Mouse (Mus musculus): ENCODE data around the gene Eddm3b. TPM values are rescaled to one million over a fixed set of nuclear protein-coding genes. Genes with fewer than 3 reads are reported as not detected.

Gene Eddm3b
- polyA plus RNA-seq, 1 experiment from 2014 or later = not detected

DNA sequence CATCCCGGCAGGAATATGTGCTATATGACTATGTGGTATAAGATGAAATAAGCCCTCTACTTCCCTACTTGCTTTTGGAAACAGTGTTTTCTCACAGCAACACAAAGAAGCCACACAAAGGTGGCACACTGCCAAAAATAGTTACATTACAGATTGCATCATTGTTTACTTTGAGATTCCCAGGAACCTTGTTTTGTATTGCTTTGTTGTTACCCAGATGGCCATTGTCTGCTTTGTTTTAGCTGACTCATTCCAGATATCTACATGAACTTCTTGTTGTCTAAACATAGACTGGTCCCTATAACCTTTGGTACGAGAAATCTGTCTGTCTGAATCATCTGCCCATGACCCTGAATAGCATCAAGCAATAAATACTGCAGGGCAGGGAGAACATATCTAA is 26.1 kb downstream of the Eddm3b start:
- Histone ChIP-seq H3K36me3 (no peaks in the 10 kb centered on the region), H3K9me3 (replicated peaks) (no peaks in the 10 kb centered on the region), H3K27me3 (ENCODE audit: low read depth, poor library complexity, severe bottlenecking) (no peaks in the 10 kb centered on the region), H3K4me1 (no peaks in the 10 kb centered on the region), H3K4me3 (no peak overlapping the region), H3K27ac (no peak overlapping the region)
- DNase-seq (ENCODE audit: low spot score) = no peak
- whole genome bisulfite sequencing = 89% methylated on average over 2 of the region's 2 CpGs

DNA sequence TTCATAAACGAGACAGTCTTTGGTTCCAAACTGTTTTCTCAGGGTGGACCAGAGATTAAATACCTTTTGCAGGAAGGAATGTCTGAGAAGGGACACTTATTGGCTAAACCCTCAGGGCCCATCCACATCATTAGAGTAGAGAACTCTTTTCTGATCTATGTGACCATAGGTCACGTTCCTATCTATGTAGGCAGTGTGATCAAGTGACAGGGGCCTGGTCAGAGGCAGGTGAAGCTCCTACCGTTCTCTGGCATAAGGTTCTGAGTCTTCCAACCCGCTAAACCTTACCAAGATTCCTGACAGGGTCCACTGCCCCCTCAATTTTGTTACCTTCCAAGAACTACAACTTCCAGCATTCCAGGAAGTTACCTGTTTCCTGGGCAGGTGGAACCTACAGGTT is 27.9 kb downstream of the Eddm3b start:
- Histone ChIP-seq H3K27me3 (ENCODE audit: low read depth, poor library complexity, severe bottlenecking) (no peaks in the 10 kb centered on the region), H3K27ac (no peak overlapping the region), H3K36me3 (no peaks in the 10 kb centered on the region), H3K9me3 (replicated peaks) (no peaks in the 10 kb centered on the region), H3K4me3 (no peak overlapping the region), H3K4me1 (no peaks in the 10 kb centered on the region)
- WGBS = 91% methylated on average over 4 of the region's 4 CpGs
- no peak for DNase-seq (ENCODE audit: low spot score)

GRCm38 (mm10) chr14:51142568-51142967 is 28.3 kb downstream of the Eddm3b start:
- Histone ChIP-seq H3K9me3 (replicated peaks) (no peaks in the 10 kb centered on the region), H3K4me3 (no peak overlapping the region)
- no peak for DNase-seq (ENCODE audit: low spot score)

GRCm38 (mm10) chr14:51143287-51143686 is 29.1 kb downstream of the Eddm3b start:
- no peak overlapping the region for H3K27ac ChIP-seq
- 90% methylated on average over 4 of the region's 4 CpGs for WGBS
- no peaks in the 10 kb centered on the region for H3K36me3 ChIP-seq
- DNase-seq (ENCODE audit: low spot score) = no peak
- no peaks in the 10 kb centered on the region for H3K27me3 ChIP-seq (ENCODE audit: low read depth, poor library complexity, severe bottlenecking)
- H3K4me3 ChIP-seq = no peak overlapping the region
- no peaks in the 10 kb centered on the region for H3K4me1 ChIP-seq
- no peaks in the 10 kb centered on the region for H3K9me3 ChIP-seq (replicated peaks)

More at GRCm38 (mm10) chr14:51142568-51142967, 28.3 kb downstream of the Eddm3b start:
- WGBS = 87% methylated on average over 3 of the region's 3 CpGs
- Histone ChIP-seq H3K27me3 (ENCODE audit: low read depth, poor library complexity, severe bottlenecking) (no peaks in the 10 kb centered on the region), H3K4me1 (no peaks in the 10 kb centered on the region), H3K36me3 (no peaks in the 10 kb centered on the region), H3K27ac (no peak overlapping the region)

DNA sequence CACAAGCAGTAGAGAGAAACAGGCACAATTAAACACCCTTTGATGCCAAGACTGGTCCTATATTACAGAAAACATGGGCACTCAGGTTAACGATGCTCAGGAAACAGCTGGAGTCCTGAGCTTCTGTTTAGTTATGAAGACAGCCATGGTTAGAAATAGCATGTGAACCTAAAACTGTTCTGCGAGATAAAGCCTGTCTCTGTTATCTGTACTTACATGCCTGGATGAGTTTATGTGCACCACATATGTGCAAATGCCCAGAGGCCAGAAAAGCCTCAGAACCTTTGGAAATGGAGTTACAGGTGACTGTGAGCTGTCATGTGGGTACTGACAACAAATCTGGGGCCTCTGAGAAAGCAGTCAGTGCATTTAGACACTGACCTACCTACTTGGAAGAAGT is 29.7 kb downstream of the Eddm3b start:
- no peak for DNase-seq (ENCODE audit: low spot score)
- Histone ChIP-seq H3K36me3 (no peaks in the 10 kb centered on the region), H3K4me3 (no peak overlapping the region), H3K9me3 (replicated peaks) (no peaks in the 10 kb centered on the region), H3K27ac (no peak overlapping the region), H3K27me3 (ENCODE audit: low read depth, poor library complexity, severe bottlenecking) (no peaks in the 10 kb centered on the region), H3K4me1 (no peaks in the 10 kb centered on the region)
- 85% methylated on average over 2 of the region's 2 CpGs for WGBS

GRCm38 (mm10) chr14:51144451-51144850 is 30.2 kb downstream of the Eddm3b start:
- Histone ChIP-seq H3K27ac (no peak overlapping the region), H3K4me3 (no peak overlapping the region), H3K4me1 (no peaks in the 10 kb centered on the region), H3K9me3 (replicated peaks) (no peaks in the 10 kb centered on the region), H3K36me3 (no peaks in the 10 kb centered on the region), H3K27me3 (ENCODE audit: low read depth, poor library complexity, severe bottlenecking) (no peaks in the 10 kb centered on the region)
- DNase-seq (ENCODE audit: low spot score) = no peak
- 98% methylated on average over 4 of the region's 4 CpGs for whole genome bisulfite sequencing

DNA sequence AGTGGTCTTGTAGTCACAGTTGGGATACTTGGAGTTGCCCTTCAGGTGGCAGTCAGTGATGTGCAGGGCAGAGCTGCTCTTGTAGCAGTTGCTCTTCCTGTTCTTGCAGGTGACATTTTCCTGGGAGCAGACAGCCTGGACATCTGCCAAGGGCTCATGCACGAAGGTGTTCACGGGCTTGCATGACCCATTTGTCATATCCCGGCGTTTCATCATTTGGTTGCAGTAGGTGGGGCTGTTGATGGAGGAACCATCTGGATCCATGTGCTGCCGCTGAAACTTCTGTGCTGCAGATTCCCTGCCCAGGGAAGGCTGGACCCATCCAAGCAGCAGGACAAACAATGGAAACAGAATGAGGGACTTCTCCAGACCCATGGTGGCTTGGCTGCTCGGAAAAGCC is 31.3 kb downstream of the Eddm3b start:
- Histone ChIP-seq H3K36me3 (no peaks in the 10 kb centered on the region), H3K27ac (no peak overlapping the region), H3K4me1 (no peaks in the 10 kb centered on the region), H3K9me3 (replicated peaks) (no peaks in the 10 kb centered on the region), H3K27me3 (ENCODE audit: low read depth, poor library complexity, severe bottlenecking) (no peaks in the 10 kb centered on the region), H3K4me3 (no peak overlapping the region)
- 90% methylated on average over 6 of the region's 6 CpGs for WGBS
- no peak for DNase-seq (ENCODE audit: low spot score)

DNA sequence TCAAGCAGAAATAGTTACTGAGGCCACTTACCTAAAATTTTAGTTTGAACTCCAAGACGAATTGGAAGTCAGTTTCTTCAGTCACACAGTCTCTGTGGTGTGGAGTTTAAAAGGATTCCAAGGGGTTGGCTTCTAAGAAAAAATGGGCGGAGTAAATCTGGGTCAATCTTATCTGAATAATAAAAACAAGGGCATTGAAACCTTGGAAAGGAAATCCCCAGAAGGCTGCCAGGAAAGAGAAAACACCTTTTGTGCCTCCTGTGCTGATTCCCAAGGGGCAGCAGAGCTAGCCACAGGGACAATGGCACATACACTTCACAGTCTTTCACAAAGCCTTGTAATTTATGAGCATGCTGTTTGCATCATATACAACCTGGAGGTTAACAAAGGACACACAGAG is 32.5 kb downstream of the Eddm3b start, which contains the start of gene Rnase1:
TSS of gene Rnase1 (minus strand) at position 101 of the 400 bp plus-strand sequence.
- H3K4me1 ChIP-seq = no peaks in the 10 kb centered on the region
- no peaks in the 10 kb centered on the region for H3K36me3 ChIP-seq
- WGBS = 79% methylated on average over 2 of the region's 2 CpGs
- no peak within 1 kb of the TSS for H3K4me3 ChIP-seq
- no peak within 1 kb of the TSS for H3K27ac ChIP-seq
- DNase-seq (ENCODE audit: low spot score) = no peak
- no peaks in the 10 kb centered on the region for H3K27me3 ChIP-seq (ENCODE audit: low read depth, poor library complexity, severe bottlenecking)
- no peaks in the 10 kb centered on the region for H3K9me3 ChIP-seq (replicated peaks)

DNA sequence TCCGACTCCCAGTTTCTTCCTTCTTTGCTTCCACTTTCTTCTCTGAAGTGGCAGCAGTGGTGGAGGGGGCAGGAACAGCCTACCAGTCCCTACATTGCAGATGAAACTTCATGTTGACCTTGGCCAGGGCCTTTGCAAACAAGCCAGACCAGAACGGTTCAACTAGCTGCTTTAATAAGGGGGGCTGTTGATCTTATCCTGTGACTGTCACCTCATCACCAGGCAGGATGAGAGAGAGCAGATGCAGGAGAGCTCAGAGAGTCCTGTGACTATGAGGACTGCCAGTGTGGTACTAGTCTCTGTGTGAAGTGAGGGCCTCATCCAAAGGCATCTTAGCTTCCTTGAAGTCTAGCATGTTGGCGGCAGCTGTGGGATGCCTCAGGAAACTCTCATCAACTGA is 33.8 kb downstream of the Eddm3b start:
- Histone ChIP-seq H3K27me3 (ENCODE audit: low read depth, poor library complexity, severe bottlenecking) (no peaks in the 10 kb centered on the region), H3K27ac (no peak overlapping the region), H3K9me3 (replicated peaks) (no peaks in the 10 kb centered on the region), H3K4me1 (no peaks in the 10 kb centered on the region), H3K36me3 (no peaks in the 10 kb centered on the region), H3K4me3 (no peak overlapping the region)
- 68% methylated on average over 3 of the region's 3 CpGs for WGBS
- DNase-seq (ENCODE audit: low spot score) = no peak

GRCm38 (mm10) chr14:51149164-51149563 is 34.9 kb downstream of the Eddm3b start:
- DNase-seq (ENCODE audit: low spot score) = no peak
- H3K9me3 ChIP-seq (replicated peaks) = no peaks in the 10 kb centered on the region
- 29% methylated on average over 5 of the region's 5 CpGs for WGBS

DNA sequence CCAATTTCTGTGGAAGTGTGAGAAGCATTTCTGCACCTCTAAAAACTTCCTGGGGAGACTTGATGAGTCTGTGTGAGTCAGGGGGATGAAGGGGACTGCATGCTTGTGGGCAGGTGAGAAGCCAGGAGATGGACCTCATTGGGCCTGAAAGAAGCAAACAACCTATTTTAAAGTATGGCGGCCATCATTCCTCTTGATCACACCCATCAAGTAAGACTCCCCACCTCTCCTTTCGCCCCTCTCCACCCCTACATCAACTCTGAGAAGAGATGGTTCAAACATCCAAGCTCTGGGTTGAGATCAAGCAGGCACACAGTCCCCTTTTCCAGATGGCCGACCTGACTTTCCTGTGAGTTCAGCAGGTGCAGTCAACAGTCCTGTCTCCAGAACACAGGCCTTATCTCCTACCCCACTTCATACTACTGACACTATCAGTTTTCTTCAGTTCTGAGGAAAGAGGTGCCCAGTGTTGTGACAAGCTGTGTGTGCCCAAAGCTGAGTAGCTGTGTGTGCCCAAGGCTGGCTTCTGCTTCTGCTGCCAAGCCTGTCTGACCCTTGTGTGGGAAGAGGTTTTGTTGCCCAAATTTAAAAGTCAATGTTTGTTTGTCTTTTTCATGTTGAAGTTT is 36.1 kb downstream of the Eddm3b start:
- DNase-seq (ENCODE audit: low spot score) = no peak
- H3K9me3 ChIP-seq (replicated peaks) = no peaks in the 10 kb centered on the region
- no peaks in the 10 kb centered on the region for H3K4me1 ChIP-seq
- H3K27ac ChIP-seq = no peak overlapping the region
- no peaks in the 10 kb centered on the region for H3K36me3 ChIP-seq
- H3K27me3 ChIP-seq (ENCODE audit: low read depth, poor library complexity, severe bottlenecking) = no peaks in the 10 kb centered on the region
- no peak overlapping the region for H3K4me3 ChIP-seq
- WGBS = 88% methylated on average over 3 of the region's 3 CpGs

More at GRCm38 (mm10) chr14:51149164-51149563, 34.9 kb downstream of the Eddm3b start:
- H3K27me3 ChIP-seq (ENCODE audit: low read depth, poor library complexity, severe bottlenecking) = no peaks in the 10 kb centered on the region
- no peaks in the 10 kb centered on the region for H3K36me3 ChIP-seq
- no peak overlapping the region for H3K27ac ChIP-seq
- H3K4me3 ChIP-seq = no peak overlapping the region
- H3K4me1 ChIP-seq = no peaks in the 10 kb centered on the region

DNA sequence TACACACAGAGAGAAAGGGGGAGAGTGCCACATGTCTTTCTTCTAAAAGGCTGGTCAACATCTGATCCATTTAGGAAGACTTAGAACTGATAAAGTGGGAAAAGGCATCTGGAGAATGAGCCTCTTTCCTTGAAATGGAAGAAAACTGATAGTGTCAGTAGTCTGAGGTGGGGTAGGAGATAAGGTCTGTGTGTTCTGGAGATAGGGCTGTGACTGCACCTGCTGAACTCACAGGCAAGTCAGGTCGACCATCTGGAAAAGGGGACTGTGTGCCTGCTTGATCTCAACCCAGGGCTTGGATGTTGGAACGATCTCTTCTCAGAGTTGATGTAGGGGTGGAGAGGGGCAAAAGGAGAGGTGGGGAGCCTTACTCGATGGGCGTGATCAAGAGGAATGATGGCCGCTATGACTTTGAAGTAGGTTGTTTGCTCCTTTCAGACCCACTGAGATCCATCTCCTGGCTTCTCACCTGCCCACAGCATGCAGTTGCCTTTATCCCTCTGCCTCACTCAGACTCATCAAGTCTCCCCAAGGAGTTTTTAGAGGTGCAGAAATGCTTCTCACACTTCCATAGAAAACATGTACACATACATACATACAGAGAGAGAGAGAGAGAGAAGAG is 38.1 kb downstream of the Eddm3b start:
- 68% methylated on average over 5 of the region's 5 CpGs for WGBS
- DNase-seq (ENCODE audit: low spot score) = no peak
- no peaks in the 10 kb centered on the region for H3K27me3 ChIP-seq (ENCODE audit: low read depth, poor library complexity, severe bottlenecking)

GRCm38 (mm10) chr14:51156056-51156735 is 42.0 kb downstream of the Eddm3b start:
- 79% methylated on average over 5 of the region's 5 CpGs for WGBS
- no peaks in the 10 kb centered on the region for H3K9me3 ChIP-seq (replicated peaks)
- no peak overlapping the region for H3K27ac ChIP-seq
- no peak for DNase-seq (ENCODE audit: low spot score)
- no peaks in the 10 kb centered on the region for H3K4me1 ChIP-seq
- H3K4me3 ChIP-seq = no peak overlapping the region
- H3K36me3 ChIP-seq = no peaks in the 10 kb centered on the region
- H3K27me3 ChIP-seq (ENCODE audit: low read depth, poor library complexity, severe bottlenecking) = no peaks in the 10 kb centered on the region

More for the DNA sequence above, 38.1 kb downstream of the Eddm3b start:
- no peak overlapping the region for H3K4me3 ChIP-seq
- H3K9me3 ChIP-seq (replicated peaks) = no peaks in the 10 kb centered on the region
- H3K4me1 ChIP-seq = no peaks in the 10 kb centered on the region
- H3K36me3 ChIP-seq = no peaks in the 10 kb centered on the region
- H3K27ac ChIP-seq = no peak overlapping the region
